Mouse (Mus musculus) embryo, embryonic 11.5 days (tissue): ENCODE measurements at regions not wholly inside any gene's neighbourhood (a gene's known extent, or its start where the extent isn't known, plus 50 kb on each side); places are given as distances from the start of the nearest gene placed in this dataset.

ENCODE experiments used
- DNase-seq: peaks from one replicate; pipeline ENCODE4 v3.0.0-alpha.2; 2012; ENCODE audit warnings: low read depth, low spot score

DNA sequence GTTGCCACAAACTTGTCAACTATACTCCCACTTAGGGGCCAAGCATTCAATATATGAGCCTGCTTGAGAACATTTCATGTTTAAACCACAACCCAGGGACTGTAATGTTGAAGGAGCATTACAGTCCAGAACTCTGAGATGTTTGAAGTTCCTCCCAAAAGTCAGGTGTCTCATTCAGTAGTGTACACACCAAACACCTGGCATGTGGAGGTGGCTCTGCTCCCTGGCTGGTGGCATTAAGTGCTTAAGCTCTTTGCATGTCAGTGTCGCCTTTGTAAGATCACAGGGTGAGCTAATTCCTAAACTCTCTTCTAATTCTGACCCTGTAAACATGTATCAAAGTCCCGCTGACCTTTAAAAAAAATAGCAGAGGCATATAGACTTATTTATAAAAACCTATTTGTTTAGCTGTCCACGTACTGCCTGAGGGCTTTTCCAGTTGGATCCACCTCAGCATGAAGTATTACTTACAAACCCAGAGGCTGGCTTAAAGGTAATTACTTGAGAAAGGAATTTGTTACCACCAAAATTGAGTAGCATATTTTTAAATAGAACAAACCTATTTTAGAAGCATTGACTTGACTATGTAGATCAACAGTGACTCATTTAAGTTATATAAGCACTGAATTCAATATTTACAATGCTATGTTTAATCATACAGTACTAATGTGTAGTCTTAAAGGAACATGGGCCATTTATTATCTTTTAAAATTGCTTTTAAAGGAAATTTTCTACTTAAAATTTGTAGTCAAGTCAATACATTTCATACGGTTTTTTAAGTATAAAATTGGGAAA lies 276.3 kb upstream of the Fermt1 start:
- DNase-seq, result no peak

DNA sequence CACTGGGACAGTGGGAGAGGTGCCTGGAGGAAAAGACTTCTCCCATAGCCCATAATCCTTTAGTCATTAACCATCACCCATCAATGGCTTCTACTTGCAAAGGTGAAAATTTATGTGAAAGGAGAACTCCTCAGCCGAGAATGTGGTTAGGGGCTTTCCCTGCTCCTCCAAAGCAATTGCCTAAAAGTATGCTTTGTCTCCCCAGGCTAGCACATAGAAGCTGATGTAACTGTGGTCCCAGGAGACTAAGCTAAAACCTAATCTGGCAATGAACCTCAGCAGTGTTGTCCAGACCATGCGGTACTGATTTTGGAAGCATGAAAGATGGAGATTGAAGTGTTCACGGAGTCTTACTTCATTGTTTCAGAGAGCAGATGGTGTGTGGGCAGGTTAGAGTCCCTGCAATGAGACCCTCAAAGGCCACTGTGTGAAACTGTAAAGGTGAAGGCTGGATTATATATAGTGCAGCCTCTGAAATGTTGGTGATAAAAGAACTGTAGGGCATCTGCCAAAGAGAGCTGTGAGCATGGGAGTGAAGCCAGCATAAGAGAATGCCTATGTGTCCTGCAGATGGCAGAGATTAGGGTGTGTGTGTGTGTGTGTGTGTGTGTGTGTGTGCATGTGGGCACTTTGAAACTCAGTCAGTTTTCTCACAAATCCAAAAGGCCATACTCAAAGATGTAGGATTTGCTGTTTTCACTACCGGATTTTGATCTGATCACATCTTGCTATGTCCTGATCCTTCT lies 289.6 kb upstream of the Fermt1 start:
- DNase-seq, result no peak

DNA sequence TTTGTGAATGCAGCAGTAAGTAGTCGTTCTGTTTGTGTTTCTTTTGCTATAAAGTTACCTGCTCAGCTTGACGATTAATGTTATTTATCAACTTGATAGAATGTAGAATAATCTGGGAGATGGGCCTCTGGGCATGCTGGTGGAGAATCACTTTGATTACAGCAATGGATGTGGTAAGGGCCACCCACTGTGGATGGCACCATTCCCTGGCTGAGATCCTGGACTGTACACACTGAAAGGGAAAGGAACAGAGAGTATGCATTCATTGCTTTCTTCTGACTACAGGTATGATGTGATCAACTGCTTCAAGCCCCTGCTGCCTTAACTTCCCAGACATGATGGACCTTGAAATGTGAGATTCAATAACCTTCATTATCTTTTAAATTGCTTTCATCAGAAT lies 299.8 kb upstream of the Bmp2 start:
- DNase-seq, result no peak

DNA sequence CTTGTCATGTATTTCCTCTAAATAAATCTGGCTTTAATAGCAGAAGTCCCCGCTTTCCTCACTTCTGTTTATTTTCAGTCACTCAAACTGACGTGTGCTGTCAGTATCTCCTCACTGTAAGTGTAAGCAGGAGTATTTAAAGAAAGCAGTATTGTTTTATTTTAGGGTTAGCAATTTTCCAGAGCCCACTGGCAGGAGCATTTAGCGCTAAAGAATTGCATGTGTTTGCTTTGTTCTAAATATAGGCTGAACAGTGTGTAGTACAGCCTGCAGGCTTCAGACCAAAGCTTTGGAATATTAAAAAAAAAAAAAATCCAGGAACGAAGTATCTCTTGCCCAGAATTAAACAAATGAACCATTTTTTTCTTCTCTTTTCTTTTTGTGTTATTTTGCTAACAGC lies 277.5 kb upstream of the Bmp2 start:
- DNase-seq, result no peak

DNA sequence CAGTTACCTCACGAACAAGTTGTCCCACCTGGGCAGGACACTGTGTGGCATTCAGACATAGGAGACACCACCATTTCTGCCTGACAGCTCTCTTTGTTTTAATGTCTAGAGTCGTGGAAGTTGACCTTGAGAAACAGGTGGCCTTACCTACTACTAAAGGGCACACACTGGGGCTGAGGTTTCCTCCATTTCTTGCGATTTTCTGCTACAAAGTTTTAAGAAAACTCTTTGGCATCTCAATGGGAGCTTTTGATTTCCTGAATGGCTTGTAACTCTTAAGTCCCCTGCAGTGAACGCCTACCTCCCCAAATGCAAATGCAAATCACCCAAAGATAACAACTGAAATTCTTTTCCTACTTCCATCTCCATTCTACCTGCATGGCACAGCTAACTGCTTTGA lies 273.4 kb upstream of the Bmp2 start:
- no peak for DNase-seq

DNA sequence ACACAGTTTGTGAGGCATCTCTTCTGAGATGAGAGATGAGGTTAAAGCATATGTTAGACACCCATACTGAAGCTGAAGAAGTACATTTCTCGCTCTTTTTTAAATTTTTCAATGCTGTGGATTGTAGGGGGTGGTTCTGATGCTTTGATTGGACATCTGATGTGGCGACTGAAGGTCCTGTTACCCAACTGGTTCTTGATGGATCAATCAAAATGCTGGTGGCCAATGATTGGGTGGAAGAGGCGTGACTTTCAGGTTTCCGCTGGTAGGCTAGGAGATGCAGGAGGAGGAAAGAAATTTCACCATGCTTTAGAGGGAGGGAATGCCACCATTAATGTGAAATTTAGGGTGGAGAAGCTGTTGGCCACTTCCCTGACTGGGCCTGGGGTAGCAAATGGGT lies 272.7 kb upstream of the Bmp2 start:
- no peak for DNase-seq

DNA sequence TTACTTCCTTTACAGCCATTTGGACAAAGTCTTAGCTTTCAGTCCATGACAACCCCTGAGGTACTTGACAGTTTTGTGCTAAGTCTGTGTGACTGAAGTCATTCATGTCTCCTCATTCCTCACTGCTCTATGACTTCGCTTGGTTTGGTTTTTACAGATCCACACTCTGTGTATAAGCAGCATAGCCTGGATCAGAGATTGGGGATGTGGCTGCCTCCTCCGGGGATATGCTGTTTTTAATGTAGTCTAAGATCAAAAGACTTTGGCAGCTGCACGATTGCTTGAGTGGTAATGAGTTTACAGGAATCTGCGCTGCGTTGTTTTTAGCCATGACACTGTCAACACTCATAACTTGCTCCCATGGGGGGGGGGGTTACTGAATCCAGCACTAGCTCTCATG lies 269.3 kb upstream of the Bmp2 start:
- DNase-seq, result no peak

DNA sequence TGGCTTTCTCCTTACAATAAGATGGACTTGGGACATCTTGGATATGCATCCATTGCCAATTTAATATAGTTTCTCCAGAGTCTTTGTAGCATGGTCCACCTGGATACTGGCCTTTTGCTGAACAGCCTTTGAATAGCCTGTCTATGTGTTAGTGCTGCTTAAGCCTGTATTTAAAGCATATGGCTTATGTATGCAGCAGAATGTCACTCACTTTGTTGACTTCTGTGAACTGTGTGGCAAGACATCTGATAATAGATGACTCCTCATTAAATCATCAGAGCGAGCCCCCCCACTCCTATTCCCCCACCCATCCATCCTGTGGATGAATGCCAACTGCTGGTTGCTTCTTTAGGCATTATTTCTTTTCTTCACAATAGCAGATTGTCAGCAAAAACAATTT lies 268.2 kb upstream of the Bmp2 start:
- no peak for DNase-seq

DNA sequence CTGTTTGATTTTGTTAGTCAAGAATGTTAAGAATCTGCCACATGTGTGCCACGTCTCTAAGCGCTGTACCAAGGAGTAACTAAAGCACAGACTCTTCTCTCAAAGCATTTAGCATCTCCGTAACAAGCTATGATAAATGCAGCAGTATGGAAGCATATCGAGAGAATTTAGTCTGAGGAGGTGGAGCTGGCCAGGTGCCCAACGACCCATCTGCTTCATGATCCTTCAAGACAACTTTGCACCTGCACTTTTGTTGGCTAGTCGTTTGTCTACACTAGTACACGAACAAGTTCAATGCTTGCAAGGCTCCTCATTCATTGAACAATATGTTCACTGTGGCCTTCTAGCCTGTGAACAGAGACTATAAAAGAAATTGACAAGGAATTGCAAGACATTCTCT lies 257.8 kb upstream of the Bmp2 start:
- DNase-seq, result no peak

DNA sequence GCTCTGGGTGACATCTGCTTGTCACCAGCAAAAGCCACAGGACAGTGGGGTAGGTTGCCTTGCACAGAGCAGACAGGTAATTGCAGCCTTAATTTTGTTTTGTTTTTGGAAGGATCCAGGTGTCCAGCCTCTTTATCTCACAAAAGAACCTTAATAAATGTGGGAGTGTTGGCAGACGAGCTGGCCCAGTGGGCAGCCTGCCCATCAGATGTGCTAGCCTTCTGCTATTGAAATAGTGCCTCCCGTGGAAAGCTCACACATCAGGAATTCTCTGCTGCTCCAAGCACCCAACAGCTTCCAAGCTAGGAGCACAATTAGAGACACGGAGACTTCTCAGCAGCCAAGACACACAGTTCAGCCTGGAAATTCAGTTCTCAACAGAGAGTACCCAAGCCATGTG lies 246.0 kb upstream of the Bmp2 start:
- no peak for DNase-seq

DNA sequence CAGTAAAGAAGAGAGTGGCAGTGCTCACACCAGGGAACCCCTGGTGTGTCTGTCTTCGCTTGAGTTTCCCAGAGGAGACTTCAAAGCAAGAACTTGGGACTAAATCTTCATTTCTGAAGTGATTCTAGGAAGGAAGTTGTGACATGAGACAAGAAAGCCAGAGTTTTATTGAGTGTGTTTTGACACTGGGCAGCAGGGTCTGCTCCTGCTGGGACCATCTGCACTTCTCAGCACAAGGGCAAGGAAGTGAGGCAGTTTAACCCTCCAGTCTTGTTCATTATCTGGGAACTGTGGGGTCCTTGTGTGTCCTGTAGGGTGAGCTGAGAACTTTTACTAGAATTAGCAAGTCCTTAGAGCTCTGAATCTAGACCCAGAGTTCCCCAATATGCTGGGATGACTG lies 241.0 kb upstream of the Bmp2 start:
- DNase-seq, result no peak

DNA sequence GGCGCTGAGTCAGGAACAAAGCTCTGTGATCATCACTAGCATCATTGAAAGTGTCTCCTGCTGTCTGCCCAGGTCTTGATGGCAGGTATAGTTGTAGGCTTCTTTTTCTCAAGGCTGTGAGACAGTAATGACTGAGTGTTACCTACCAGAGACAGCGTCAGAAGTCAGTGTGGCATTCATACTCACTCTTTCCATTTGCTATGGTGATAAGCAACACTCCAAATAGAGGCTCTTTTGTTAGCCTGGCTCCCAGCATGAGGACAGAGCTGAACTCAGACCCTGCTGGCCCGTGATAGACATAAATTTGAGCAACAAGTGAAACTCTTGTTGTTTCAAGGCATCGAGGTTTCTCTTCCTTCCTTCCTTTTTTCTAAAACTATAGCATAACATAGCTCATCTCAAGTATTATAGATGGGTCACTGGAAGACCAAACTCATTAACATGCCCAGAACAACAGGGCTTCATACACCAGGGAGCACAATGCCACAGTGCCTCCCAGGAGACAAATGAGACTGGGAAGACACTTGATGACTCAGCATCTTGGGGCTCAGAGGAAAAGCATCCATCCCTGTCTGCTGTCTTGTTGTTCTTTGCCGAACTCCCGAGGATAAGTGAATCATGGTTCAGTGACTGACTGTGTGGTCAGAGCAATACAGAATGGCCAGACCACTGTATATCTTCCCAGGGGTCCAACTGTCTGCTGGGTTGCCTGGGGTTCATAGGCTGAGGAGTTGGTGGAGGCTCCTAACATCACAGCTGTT lies 225.5 kb upstream of the Bmp2 start:
- DNase-seq, result no peak

DNA sequence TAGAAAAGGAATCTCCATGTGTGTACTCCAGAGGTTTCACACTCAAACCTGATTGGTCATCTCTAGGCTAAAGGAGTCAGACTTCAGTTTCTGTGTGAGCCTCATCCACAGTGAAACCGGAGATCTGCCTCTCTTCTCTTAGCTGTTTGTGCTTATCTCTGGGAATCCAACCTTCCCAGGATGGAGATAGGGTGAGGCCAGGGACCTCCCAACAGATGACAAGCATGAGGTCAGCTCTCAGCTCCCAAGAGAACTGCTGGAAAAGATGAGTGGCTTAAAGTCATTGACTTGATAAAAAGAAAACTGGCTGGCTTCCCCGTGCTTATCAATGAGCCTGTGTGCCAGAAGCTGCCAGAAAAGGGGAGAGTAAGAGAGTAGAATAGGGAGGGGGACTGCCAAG lies 224.3 kb upstream of the Bmp2 start:
- no peak for DNase-seq

DNA sequence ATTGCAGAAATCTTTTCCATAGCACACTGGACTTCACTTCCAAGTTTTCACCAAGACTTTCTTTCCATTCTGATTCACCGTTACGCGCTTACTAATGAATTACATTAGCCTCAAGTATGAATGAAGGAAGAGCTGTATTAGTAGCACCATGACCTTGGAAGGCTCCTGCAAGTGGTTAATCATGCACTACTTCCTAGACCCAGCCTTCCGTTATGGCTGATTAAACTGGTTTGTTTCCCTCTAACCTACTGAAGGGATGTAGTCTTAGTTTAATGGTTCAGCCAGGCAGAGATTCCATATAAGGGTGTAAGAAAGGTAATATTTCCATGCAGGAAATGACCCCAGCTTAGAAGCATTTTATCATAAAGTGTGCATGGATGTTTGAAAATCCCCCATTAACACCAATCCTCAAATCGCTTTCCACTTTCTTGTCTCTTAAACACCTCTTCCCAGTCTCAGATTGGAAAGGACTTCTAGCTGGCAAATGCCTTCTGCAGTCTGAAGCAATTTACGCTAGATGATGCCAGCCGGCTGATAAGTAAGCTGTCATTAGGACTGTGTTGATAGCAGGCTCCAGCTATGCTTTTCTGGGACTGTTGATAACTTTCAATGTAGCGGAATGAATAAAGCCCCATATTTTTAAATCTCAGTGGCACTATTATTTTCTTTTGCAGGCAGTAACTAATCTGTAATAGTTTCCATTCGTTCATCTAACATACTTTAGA lies 215.6 kb upstream of the Bmp2 start:
- DNase-seq, result no peak

DNA sequence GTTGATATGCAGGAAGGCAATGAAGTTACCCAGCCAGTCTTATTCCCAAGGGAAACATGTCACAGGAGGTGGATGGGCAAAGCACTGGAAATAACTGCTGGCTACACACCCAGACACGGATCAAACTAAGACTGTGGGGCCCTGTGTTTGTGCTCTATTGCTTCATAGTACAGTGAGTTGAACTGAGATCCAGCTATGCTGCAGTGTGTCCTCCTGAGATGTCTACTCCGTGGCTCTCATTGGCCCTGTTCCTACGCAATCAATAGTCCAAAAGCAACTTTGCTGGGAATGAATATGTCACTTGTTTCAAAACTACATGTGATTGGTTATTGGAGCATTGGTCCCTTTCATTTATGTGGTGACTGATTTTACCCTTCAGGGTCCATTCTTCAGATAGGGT lies 213.8 kb upstream of the Bmp2 start:
- DNase-seq, result no peak

DNA sequence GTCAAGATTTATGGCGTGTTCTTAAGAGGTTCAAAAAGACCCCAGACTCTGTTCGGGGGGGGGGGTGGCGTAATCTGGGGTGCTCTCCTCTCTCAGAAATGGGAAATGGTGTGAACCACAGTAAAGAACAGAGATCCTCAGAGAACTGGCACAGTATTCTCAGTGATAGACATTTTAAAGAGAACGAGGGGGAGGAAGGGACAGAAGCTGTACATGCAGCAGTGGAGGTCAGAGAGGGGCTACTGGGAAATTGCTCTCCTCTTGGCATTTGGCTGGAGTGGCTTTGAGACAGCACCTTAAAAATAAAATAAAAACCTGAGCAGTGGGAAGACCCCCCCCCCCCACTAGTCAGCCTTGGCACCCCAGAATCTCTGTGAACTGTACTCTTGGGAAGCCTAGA lies 210.6 kb upstream of the Bmp2 start:
- no peak for DNase-seq

DNA sequence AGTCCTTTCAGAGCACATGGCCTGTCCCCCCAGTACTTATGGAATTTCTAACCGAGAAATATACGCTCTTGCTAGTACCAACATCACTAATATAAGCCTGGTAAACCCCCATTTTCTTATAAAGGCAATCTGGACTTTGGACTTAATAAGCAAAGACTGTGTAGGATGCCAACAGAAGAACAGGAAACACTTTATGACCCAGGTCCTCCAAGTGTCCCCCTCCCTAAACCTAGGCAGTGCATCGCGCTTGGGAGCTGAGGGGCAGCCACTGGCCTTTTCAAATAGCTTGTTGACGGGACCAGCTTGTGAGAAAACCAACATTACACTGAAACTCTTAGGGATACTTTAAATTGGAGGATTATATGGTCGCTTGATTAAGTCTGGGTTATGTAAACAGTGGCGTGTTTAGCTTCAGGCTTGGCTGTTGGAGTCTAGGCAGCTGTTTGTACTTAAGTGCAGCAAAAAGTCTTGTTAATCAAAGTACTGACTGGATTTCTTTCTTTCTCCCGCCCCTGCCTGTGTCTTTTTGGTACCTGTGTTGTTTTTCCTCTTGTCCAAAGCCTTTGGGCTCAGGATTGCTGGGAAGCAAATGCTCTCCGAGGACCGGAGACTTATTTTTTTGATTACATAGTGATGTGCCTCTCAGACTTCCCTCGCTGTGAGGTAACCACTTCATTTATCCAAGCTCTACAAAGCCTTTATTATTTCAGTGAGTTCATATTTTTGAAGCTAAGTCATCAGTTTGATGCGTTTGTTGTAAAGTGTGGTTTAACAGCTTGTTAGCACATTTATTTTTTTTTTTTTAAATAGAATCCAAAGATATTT lies 205.8 kb upstream of the Bmp2 start:
- no peak for DNase-seq

DNA sequence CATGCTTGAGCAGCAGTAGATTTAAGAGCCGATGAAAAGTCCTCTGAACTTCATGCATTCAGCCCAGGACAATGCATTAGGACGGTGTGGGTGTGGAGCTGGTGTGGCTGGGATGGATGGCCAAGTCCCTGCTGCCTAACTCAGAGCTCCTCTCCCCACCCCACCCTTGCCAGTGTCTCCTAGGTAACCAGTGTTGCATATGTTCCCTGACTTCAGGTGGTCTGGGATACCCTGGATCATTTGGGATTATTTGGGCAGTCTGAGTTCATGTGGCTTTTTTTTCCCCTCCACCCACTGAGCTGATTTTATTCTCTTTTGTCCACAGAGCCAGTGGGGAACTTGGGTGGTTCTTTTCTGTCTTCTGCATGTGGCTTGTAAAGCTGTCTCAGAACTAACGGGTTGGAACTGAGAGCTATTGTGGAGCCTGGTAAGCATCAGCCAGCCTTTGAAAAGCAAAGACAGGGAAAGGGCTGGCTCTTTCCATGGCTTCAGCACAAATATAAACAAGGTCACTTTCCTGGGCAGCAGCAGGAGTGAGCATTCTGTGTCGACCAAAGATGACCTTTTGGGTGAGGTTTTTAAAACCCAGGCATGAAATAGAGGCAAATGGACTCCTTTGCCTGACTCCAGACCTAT lies 205.1 kb upstream of the Bmp2 start:
- no peak for DNase-seq

DNA sequence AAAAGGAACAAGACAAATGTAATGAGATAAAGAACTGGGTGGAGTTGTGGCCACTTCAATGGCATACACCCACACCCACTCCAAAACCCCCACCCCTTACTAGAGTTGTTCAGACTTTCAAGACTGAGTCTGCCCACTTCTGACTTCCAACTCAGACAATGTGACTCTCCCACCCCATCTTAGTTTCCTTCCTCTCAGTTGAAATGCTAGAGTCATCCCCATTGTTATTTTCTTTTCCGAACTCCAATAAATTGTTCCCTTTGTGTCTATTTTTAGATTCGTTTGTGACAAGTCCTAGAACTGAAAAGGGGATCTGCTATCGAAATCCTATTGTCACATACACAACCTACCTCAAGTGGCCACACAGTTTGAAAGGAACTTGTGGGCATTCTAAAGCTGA lies 200.7 kb upstream of the Bmp2 start:
- DNase-seq, result no peak

DNA sequence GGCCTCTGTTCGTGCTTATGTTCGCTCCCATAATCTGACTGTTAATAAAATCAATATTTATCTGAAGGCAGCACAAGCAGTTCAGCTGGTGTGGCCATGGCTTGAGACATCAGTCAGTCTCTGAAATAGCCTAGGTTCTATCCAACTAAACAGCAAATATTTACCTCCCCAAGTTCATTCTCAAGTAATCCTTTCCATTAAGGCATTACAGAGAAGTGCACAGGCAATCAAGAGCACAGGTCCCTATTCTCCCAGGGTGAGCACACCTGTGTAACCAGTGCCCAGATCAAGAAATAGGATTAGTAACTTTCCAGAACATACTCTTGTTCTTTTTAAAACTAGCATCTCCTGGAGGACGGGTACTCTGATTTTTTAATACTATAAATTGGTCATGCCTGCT lies 199.2 kb upstream of the Bmp2 start:
- DNase-seq, result no peak
